Mouse (Mus musculus) megakaryocyte progenitor cell, adult 5-6 weeks (primary cell): Measurements from ENCODE around the gene Apmap. TPM values are rescaled to one million over a fixed set of nuclear protein-coding genes. Genes with fewer than 3 reads are reported as not detected.
"Not testable (repeated sequence)": the region's sequence is repeated elsewhere in the genome, so short reads cannot be mapped to it uniquely, and the experiment has no call there.

Experiments
- ATAC-seq: replicated peaks from 2 replicates; pipeline ENCODE4 v1.8.0; 2016; ENCODE audit warnings: mild to moderate bottlenecking, moderate TSS enrichment, inconsistent platforms; ENCODE audit not compliant: poor library complexity
- total RNA-seq, 2 experiments: library from RNA; stranded (forward) in 1 of 2; stranded (reverse) in 1 of 2; fragments of 157-497, 149-512 nt in 1 of 2; fragments of 200-1000 nt in 1 of 2; gene quantifications; 2 replicates each; pipeline versions ENCODE4 v1.2.3 to v1.2.4; 2015 to 2017

Apmap gene
- total RNA-seq, 2 experiments from 2014 or later, result 33.7 to 73.6 TPM

DNA sequence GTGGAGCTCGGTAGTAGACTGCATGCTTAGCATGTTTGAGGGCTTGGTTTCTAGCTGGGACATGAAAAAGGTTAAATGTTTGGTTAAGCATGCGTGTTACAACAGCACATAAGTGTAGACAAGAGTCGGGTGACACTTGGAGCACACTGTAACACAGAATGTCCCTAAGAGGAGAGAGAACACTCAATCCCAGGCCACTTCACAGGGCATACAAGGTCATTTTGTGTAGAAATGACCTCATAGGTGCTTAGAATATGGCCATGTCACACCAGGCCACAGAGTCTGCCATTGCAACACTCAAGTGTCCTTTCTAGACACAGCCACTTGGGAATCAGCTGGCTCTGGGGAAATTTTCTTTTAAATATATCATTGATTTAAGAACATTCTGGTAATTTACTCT, 15.6 kb upstream of the Apmap start:
- no peak for ATAC-seq

DNA sequence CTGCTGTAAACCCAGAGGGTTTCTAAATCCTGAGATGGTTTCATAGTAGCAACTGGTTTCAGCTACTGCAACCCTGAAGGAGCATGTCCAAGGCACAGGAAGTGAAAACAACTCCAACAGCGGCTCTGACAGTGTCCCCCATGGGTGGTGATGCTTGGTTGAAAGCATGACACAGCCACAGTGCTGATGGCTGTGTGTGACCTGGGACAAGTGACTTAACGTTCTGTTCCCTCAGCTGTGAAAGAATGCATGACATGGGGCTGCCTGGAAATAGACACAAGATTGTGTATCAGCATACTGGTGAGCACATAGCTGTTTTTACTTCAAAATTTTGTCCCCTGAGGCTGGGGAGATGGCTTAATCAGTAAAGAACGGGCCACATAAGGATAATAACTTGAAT, 13.3 kb upstream of the Apmap start:
- peak; percentile 42 for ATAC-seq

DNA sequence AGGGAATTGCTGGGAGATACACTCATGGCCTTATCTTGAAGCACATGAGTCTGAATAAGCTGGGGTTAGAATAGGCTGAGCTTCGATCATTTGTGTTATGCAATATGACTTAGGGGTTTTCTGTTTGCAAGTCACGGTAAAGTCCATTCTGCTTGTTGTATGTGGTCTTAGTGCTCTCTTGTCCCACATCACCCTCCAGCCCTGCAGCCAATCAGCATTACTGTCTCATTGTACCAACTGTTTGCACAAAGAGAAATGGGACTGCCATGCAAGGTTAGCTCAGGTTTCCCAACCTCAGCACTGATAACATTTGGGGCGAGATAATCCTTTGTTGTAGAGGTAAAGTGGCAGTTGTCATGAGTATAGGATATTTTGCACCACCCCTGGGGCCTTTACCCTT, 1.7 kb upstream of the Apmap start:
- peak; percentile 2; the same call in 1 of the 2 replicates for ATAC-seq

DNA sequence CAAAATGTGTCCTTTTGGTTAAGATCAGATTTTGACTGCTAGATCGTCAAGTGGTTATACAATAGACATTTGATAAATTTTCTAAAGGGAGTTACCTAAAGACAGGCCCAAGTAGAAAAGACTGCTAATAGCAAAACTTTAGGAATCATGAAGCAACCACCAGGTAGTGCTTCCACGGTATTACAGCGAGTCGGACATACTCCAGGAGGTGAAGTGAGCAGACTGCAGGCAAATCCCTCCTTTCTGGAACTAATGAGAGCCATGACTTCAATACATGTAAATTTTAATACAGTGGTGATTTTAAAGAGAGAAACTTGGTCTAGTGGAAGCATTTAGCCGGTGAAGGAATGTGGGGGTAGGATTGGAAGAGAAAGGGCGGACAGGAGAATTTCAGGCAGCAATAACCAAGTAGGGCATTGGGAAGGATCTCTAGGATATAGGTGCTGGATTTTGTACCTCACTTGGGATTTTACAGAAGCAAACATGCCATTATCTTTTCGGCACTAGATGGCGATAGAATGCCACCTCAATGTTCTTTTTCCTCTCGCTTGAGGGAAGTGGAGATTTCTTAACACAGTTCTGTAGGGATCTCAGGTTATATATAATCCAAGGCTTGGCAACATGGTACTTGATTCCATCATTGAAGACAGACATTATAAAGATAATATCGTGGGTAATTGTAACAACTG, 649 bp upstream of the Apmap start:
- ATAC-seq, result peak; percentile 65

DNA sequence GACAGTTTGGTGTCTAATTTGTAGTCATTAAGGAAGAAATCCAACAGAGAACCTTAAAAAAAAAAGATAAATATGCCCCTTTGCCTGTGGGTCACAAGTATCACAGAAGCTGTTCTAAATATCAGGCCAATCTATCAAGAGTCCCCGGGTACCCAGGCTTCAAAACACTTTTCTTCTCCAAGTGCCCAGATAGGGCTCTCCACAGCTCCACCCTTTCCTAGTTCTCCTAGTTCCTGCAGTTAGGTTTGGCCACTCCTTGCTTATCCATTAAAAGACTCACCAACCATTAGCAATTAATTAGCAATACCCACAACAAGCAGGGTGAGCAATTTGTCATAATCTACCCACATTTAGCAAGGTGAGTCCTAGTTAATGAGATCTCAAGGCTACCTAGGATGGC, 1.3 kb downstream of the Apmap start:
- no peak for ATAC-seq

DNA sequence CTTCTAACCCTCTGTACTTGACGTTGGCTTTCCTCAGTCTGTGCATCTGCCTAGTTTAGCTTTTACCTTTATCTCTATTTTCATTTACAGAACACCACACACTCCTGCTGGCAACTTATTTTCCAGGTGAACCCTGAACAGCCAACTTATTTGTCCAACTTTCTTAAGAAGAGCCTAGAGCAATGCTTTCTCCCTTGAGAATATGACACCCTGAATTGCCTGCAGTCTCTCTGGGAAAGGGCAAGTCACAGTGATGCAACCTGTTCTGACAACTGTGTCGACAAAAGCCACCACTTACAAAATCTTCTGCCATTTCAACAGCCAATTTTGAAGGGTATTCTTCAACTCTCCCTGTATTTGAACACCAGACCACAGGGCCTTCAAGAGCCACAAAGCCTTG, 3.6 kb downstream of the Apmap start:
- peak; percentile 15 for ATAC-seq

DNA sequence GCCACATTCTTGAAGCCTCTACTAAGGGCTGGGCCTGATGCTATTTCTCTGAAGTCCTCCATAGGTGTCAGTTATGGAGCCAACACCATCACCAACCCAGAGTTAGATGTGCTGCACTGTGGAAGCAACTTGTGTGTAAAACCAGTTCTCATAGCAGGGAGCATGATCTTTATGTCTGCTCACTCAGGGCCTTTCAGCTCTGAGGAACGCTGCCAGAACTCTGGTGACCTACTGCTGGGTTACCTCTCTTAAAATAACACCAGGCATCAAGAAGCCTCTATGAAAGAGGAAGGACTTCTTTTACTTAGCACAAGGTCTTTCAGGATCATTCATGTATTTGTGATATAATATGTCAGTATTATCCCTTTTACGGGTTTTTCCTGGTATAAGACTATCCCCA, 6.2 kb downstream of the Apmap start:
- ATAC-seq, result no peak

DNA sequence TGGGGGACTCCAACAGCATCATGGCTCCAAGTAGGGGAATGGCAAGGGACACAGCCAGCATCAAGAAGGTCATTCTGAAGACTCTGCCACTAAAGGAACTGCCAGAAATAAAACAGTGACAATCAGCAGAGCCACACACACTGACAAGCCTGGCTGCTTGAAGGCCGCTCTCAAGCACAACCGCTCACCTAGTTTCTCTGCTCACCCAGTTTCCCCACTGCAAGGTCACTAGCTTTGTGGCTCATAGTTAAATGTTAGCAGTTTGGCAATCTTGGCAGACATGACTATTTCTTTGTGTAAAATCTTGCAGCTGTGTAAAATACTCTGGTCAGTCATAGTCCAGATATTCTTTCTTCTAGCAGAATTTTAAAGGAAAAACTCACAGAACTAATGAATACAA, 8.1 kb downstream of the Apmap start:
- no peak for ATAC-seq

DNA sequence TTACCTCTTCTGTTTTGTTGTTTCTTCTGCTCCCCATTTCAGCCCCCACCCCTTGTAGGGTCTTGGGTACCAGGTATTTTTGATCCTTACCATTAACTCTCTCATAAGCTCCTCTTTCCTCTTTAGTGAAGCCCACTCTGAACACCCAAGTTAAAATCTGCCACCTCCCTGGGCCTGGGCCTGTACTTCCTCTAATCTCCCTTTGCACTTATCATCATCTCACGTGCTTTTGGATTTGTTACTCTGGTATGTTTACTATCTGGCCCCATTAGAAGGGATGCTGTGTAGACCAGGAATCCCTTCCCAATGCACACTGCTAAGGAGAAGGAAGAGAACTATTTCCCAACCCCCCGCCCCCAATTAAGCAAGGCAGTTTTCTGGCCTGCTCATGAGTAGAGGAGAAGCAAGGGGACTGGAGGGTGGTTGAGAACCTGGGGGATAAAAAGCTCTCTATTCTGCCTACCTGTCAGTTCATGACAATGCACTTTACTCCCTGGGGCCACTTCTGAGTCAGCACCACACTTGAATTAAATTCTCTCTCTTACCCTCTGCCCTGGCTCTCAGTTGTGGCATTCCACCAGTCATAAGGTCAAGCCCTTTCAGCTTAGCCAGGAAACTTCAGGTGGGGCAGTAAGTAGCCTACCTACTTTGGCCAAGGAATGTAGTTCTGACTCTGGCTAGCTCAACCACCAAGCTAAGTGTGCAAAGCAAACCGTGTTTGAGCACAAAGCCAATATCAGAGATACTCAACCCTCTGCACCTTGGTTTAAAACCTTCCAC, 12.8 kb downstream of the Apmap start:
- peak; percentile 29 for ATAC-seq

DNA sequence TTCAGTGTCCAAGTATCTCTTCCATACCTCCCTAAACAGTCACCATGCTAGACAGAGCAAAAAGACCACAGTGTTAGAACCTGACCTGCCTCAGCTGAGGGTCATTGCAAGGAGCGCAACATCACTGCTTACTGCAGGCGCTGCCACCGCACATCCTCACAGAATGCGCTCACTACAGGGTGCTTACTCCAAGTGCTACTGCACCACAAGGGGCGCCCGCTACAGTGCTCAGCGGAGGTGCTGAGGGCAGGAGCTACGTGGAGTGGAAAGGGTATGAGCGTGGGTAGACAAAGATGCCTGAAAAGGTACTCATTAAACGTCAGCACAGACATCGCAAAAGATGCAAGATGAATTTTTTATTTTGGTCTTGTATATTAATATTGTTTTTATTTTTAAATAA, 19.3 kb downstream of the Apmap start:
- ATAC-seq, result no peak

DNA sequence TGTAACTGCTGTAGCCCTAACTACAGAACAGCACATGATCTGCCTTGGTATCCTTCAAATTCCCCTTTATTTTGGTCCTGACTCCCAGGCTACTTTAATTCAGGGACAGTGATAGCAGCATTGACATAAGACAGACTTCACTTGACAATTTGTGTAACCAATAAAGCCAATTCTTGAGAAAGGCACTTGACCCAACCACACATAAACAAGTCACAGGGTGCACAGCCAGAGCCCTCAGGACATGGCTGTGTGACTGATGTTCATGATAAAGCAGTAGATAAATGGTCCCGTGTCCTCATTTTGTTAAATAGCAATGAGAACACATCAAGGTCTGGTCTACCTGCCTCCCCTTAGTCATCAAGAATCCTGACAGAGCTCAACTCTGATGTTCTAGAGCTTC, 28.7 kb downstream of the Apmap start:
- no peak for ATAC-seq

DNA sequence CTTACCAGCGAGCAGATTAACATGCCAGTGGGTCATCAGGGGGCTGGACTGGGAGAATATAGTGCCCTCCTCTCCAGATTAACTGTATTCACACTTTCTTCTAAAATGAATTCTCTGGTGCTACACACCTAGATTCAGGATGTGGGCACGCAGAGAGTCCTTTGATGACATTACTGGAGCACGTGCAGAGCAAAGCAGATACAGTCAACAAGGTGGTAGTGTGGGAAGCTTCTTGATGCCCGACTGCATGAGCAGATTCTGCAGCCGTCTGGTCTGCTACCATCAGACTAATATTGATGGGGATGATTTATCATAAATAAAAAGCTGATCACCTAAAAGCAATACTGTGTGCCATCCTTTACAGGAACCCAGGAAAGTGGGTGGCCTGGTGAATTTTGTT, 29.8 kb downstream of the Apmap start:
- ATAC-seq, result no peak

DNA sequence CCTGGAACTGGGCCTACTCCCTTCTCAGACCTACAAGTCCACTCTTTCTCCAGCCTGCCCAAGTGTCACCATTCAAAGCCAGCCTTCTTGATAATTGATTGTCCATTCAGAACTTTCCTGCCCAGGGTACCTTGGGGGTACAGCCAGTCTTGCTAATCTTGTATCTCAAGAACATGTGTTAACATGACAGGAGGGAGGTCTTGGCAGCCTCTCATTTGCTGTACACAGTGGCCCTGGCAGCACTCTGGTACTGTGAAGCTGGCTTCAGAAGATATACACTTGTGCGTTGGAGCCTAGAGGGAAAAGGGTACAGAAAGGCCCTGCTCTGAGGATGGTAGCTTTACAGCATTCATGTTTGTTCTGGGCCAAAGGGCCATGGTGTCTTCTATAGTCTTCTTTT, 32.1 kb downstream of the Apmap start:
- no peak for ATAC-seq

DNA sequence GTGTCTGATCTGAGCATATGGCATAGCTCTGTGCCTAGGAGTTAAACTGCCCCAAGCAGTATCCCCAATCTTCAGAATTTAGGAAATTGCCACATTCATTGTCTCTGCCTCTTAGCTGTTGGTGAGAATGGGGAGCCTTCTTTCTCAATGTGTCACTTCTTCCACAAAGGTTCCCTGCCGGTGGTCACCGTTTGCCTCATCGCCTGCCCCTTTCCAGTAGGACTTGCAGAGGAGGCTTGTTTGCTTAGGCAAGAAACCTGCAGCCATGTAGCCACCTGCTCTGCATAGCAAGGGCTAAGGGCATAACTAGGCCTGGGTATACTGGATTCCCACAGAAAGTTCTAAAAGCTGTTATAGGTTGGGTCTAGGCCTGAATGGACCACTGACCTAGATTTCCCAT, 35.9 kb downstream of the Apmap start:
- ATAC-seq, result peak; percentile 48

DNA sequence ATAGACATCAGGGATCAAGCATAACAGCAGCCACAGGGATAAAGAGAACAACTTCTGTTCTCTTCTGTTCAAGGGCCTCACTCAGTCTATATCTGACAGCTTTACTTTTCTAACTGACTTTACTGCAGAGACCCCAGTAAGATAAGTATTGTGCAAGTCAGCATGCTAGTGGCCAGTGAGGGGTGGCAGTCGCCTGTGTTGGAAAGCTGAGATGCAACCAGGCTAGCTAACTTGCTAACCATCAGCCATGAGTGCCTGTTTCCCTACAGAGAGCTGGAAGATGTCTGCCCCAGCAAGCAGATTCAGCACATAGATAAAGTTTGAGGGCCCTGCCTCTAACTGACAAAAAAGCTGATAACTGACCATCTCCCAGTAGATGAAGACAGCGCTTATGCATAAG, 37.6 kb downstream of the Apmap start:
- ATAC-seq, result no peak

DNA sequence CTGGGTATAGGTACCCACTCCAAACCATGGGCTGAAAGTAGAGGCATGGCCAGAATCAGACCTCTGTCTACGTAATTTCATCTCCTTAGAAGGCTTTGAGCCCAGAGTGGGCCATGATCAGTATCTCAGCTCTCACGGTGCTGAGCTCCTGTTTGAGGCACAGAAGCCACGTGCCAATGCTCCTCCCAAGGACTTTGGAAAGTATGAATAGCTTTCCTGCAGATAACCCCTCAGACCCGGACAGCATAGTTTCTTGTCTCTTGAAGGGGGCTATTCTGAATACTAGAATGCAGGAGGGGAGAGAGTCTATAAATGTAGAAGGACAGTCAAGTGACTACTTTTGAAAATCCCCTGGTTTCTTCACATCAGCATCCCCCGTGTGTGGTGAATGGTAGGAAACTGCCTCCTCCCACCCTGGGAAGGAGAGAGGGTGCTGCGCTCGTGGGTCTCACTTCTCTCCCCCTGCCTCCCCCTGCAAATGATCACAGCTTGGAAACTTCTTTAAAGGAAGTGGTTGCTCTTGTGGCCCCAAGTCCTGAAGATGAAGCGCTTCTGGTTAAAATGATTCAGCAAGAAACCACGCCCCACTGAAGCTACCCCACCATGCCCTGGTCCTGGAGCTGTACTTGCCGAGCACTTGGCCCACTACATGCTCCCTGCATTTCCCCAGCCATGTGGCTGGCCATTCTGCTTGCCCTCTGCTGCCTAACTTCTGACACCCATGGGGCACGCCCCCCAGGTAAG, 38.3 kb downstream of the Apmap start, which contains the start of gene Cst7:
Gene Cst7, plus strand, starts transcription at position 569 of the 744 bp plus-strand sequence.
- peak; percentile 67 for ATAC-seq

DNA sequence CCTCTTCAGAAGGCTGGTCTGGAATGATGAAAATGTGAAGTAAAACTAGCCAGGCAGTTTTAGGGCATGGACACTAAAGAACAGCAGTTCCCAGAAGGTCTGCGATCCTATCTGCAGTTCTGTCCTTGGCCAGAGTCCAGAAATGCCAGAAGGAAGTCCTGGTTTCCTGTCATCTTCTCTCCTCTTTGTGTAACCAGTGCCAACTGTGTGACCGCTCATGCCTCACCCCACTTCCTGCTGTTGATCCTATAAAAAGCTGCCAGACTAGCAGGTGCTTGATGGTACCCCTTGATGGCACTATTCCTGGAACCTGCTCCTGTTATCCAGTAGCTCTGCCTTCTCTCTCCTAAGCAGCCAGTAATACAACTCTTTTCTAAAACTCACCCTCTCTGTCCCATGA, 41.3 kb downstream of the Apmap start:
- ATAC-seq, result peak; percentile 51

DNA sequence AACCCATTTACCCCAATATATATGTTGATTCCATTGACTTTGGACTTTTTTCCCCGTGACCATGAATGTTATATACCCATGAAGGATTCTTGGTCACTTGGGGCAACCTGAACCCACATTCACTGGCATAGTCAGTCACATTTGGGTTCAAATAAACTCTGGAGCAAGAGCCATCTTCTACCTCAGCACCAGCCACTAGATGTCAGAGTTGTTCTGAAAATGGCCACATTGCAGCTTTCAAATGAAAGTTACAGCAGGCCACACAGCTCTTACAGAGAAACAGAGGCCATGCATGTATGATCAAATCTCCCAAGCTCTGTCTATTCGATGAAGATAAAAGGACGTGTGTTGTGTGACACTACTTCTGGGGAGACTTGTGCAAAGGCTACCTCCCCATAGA, 49.8 kb downstream of the Apmap start:
- ATAC-seq, result peak; percentile 100

DNA sequence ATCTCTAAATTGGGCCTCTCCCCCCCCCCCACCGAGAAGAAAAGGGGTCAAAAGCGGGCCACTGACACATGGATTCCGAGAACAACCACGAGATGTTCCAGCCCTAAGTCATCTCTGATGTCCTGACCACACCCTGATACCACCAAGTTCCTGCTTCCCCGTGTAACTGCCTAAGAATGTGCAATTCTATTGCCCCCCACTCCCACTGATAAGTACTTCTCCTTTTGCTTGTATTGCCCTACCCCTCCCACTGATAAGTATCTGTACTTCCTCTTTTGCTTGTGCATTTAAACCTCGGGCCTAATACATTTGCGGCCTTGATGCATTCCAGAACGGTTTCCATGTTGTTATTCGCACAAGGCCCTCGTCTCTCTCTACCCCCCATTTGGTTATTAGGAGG, 58.8 kb downstream of the Apmap start:
- not testable (repeated sequence) for ATAC-seq
